Mouse (Mus musculus) intestine, embryonic 16.5 days (tissue): ENCODE data around the gene 2610507B11Rik. TPM values are rescaled to one million over a fixed set of nuclear protein-coding genes. Genes with fewer than 3 reads are reported as not detected.

Experiments used
- ATAC-seq: fragments of 200-750 bp; cut with Nextera tagmentation; 2 replicates; pipeline ENCODE4 v1.8.0; 2017; ENCODE audit warnings: moderate TSS enrichment, moderate library complexity
- H3K27ac ChIP-seq: fragments of 300-500 bp; sonication (generic); 2 replicates; pipeline ENCODE4 v1.5.1; 2014; ENCODE audit warnings: mild to moderate bottlenecking, low read length
- H3K27me3 ChIP-seq: fragments of 300-500 bp; sonication (generic); replicated peaks from 2 replicates; pipeline ENCODE4 v1.6.1; 2014; ENCODE audit warnings: low read length, control low read depth, mixed read lengths; ENCODE audit not compliant: control insufficient read depth, insufficient read depth
- H3K36me3 ChIP-seq: fragments of 300-500 bp; sonication (generic); 2 replicates; pipeline ENCODE4 v1.6.1; 2014; ENCODE audit warnings: low read length, control low read depth; ENCODE audit not compliant: control insufficient read depth, insufficient read depth
- H3K4me1 ChIP-seq: fragments of 300-500 bp; sonication (generic); 2 replicates; pipeline ENCODE4 v1.6.1; 2014; ENCODE audit warnings: low read length, control low read depth, mixed read lengths; ENCODE audit not compliant: control insufficient read depth, insufficient read depth
- H3K4me2 ChIP-seq: fragments of 300-500 bp; sonication (generic); 2 replicates; pipeline ENCODE4 v1.6.1; 2014; ENCODE audit warnings: low read depth, low read length, control low read depth
- H3K4me3 ChIP-seq: fragments of 300-500 bp; sonication (generic); 2 replicates; pipeline ENCODE4 v1.5.1; 2014; ENCODE audit warnings: mild to moderate bottlenecking, low read length
- H3K9ac ChIP-seq: fragments of 300-500 bp; sonication (generic); 2 replicates; pipeline ENCODE4 v1.6.1; 2014; ENCODE audit warnings: low read depth, low read length
- H3K9me3 ChIP-seq: fragments of 300-500 bp; sonication (generic); 2 replicates; pipeline ENCODE4 v1.6.1; 2016; ENCODE audit warnings: low read length, control low read depth; ENCODE audit not compliant: control insufficient read depth
- WGBS: fragments of 180-500 bp; shearing (Covaris S2); extraction: QIAGEN DNeasy Blood & Tissue Kit; methylation state at CpG from one replicate; pipeline ENCODE4 v1.1.7; 2014; 5-methylcytosine and 5-hydroxymethylcytosine counted together
- polyA plus RNA-seq: library from polyadenylated mRNA; unstranded; fragments of >200 nt; fragmentation: Nextera tagmentation; extraction: Ambion mirVana; gene quantifications from 2 replicates; pipeline ENCODE4 v1.2.1, GENCODE M21; 2015

Gene 2610507B11Rik
- polyA plus RNA-seq, 1 experiment from 2014 or later, result 56.9 TPM

GRCm38 (mm10) chr11:78310861-78311511 is 49.4 kb downstream of the 2610507B11Rik start:
- no peak for ATAC-seq
- H3K36me3 ChIP-seq, result peaks cover 10% of the 10 kb centered on the region; the same call in 1 of the 2 replicates
- 91% methylated on average over 8 of the region's 8 CpGs for WGBS

GRCm38 (mm10) chr11:78313662-78314061 is 52.1 kb downstream of the 2610507B11Rik start:
- Histone ChIP-seq H3K27me3 (no peaks in the 10 kb centered on the region), H3K4me1 (no peaks in the 10 kb centered on the region), H3K4me2 (no peak overlapping the region), H3K9me3 (no peaks in the 10 kb centered on the region), H3K27ac (no peak overlapping the region), H3K4me3 (no peak overlapping the region), H3K9ac (no peak overlapping the region), H3K36me3 (0 out of 2 replicates have a peak, but pooled peaks cover 16% of the 10 kb centered on the region)
- no peak for ATAC-seq
- WGBS, result 99% methylated on average over 2 of the region's 2 CpGs

More at GRCm38 (mm10) chr11:78310861-78311511, 49.4 kb downstream of the 2610507B11Rik start:
- H3K9me3 ChIP-seq, result no peaks in the 10 kb centered on the region
- H3K4me2 ChIP-seq, result no peak overlapping the region
- H3K4me1 ChIP-seq, result no peaks in the 10 kb centered on the region
- no peak overlapping the region for H3K4me3 ChIP-seq
- H3K27me3 ChIP-seq, result no peaks in the 10 kb centered on the region
- no peak overlapping the region for H3K27ac ChIP-seq
- no peak overlapping the region for H3K9ac ChIP-seq

- H3K27ac ChIP-seq, result no peak overlapping the region
- H3K9ac ChIP-seq, result no peak overlapping the region
- 89% methylated on average over 2 of the region's 2 CpGs for whole genome bisulfite sequencing
- no peaks in the 10 kb centered on the region for H3K9me3 ChIP-seq
- no peak overlapping the region for H3K4me2 ChIP-seq
- peaks cover 18% of the 10 kb centered on the region; the same call in 1 of the 2 replicates for H3K36me3 ChIP-seq
- no peaks in the 10 kb centered on the region for H3K27me3 ChIP-seq
- no peak overlapping the region for H3K4me3 ChIP-seq
- peaks cover 5% of the 10 kb centered on the region; the same call in 1 of the 2 replicates for H3K4me1 ChIP-seq
- no peak for ATAC-seq
Observed at GRCm38 (mm10) chr11:78318411-78318810, 56.9 kb downstream of the 2610507B11Rik start.

GRCm38 (mm10) chr11:78322076-78322831 is 60.7 kb downstream of the 2610507B11Rik start:
- Histone ChIP-seq H3K4me1 (peaks cover 8% of the 10 kb centered on the region; the same call in 1 of the 2 replicates), H3K4me2 (peak overlapping the region; percentile 43; the same call in 1 of the 2 replicates), H3K27me3 (no peaks in the 10 kb centered on the region), H3K36me3 (peaks cover 7% of the 10 kb centered on the region; the same call in 1 of the 2 replicates), H3K9me3 (no peaks in the 10 kb centered on the region), H3K4me3 (no peak overlapping the region), H3K27ac (peak overlapping the region; percentile 68), H3K9ac (no peak overlapping the region)
- WGBS, result 53% methylated on average over 2 of the region's 2 CpGs
- no peak; the same call in 1 of the 2 replicates for ATAC-seq

GRCm38 (mm10) chr11:78322860-78323259 is 61.3 kb downstream of the 2610507B11Rik start, which contains the start of gene Aldoc:
Aldoc (plus strand) TSS chr11:78322968.
- Histone ChIP-seq H3K9ac (peak within 1 kb of the TSS; percentile 61), H3K27ac (peak within 1 kb of the TSS; percentile 68), H3K27me3 (no peaks in the 10 kb centered on the region)

GRCm38 (mm10) chr11:78324000-78324785 is 62.6 kb downstream of the 2610507B11Rik start:
- H3K4me1 ChIP-seq, result peaks cover 11% of the 10 kb centered on the region
- no peak for ATAC-seq
- H3K27me3 ChIP-seq, result no peaks in the 10 kb centered on the region
- 86% methylated on average over 15 of the region's 15 CpGs for WGBS
- no peak overlapping the region for H3K27ac ChIP-seq
- H3K4me2 ChIP-seq, result no peak overlapping the region
- H3K9ac ChIP-seq, result no peak overlapping the region
- no peaks in the 10 kb centered on the region for H3K36me3 ChIP-seq
- no peaks in the 10 kb centered on the region for H3K9me3 ChIP-seq
- no peak overlapping the region for H3K4me3 ChIP-seq

More at GRCm38 (mm10) chr11:78322860-78323259, 61.3 kb downstream of the 2610507B11Rik start, which contains the start of gene Aldoc:
- peak; percentile 99 for ATAC-seq
- Histone ChIP-seq H3K36me3 (peaks cover 5% of the 10 kb centered on the region; the same call in 1 of the 2 replicates), H3K4me3 (peak within 1 kb of the TSS; percentile 38), H3K4me2 (peak within 1 kb of the TSS; percentile 43), H3K4me1 (peaks cover 8% of the 10 kb centered on the region; the same call in 1 of the 2 replicates), H3K9me3 (no peaks in the 10 kb centered on the region)
- WGBS, result 8% methylated on average over 15 of the region's 15 CpGs

GRCm38 (mm10) chr11:78324965-78325364 is 63.4 kb downstream of the 2610507B11Rik start:
- Histone ChIP-seq H3K4me1 (peaks cover 14% of the 10 kb centered on the region), H3K4me2 (no peak overlapping the region), H3K27ac (no peak overlapping the region), H3K9me3 (no peaks in the 10 kb centered on the region), H3K4me3 (no peak overlapping the region), H3K27me3 (no peaks in the 10 kb centered on the region), H3K9ac (no peak overlapping the region), H3K36me3 (no peaks in the 10 kb centered on the region)
- WGBS, result 92% methylated on average over 12 of the region's 12 CpGs
- no peak for ATAC-seq

GRCm38 (mm10) chr11:78327215-78327614 is 65.7 kb downstream of the 2610507B11Rik start:
- Histone ChIP-seq H3K27me3 (no peaks in the 10 kb centered on the region), H3K9me3 (no peaks in the 10 kb centered on the region), H3K9ac (no peak overlapping the region), H3K36me3 (no peaks in the 10 kb centered on the region), H3K4me3 (no peak overlapping the region), H3K27ac (no peak overlapping the region), H3K4me1 (peaks cover 14% of the 10 kb centered on the region), H3K4me2 (no peak overlapping the region)
- ATAC-seq, result no peak
- WGBS, result 90% methylated on average over 4 of the region's 4 CpGs
